Mouse (Mus musculus) megakaryocyte, embryonic 14.5 days (primary cell): ENCODE measurements around the gene Plxna2. TPM values are rescaled to one million over a fixed set of nuclear protein-coding genes. Genes with fewer than 3 reads are reported as not detected.

Experiments used
- H3K27me3 ChIP-seq: replicated peaks from 2 replicates; pipeline ENCODE3; 2012; ENCODE audit warnings: inconsistent platforms
- H3K36me3 ChIP-seq: replicated peaks from 2 replicates; pipeline ENCODE3; 2012; ENCODE audit warnings: low read length, inconsistent platforms, mixed read lengths
- H3K4me1 ChIP-seq: 2 replicates; pipeline ENCODE4 v1.6.1; 2012; ENCODE audit warnings: inconsistent platforms
- H3K4me3 ChIP-seq: replicated peaks from 2 replicates; pipeline ENCODE3; 2012; ENCODE audit warnings: moderate library complexity, mild to moderate bottlenecking, inconsistent platforms
- H3K9me3 ChIP-seq: 2 replicates; pipeline ENCODE4 v1.6.1; 2012; ENCODE audit warnings: inconsistent platforms
- FLI1 ChIP-seq: IDR thresholded peaks from 2 replicates; pipeline ENCODE4 v1.6.1; 2012; ENCODE audit warnings: low read length, inconsistent platforms, mixed read lengths
- GATA1 ChIP-seq: IDR thresholded peaks from 3 replicates; pipeline ENCODE4 v1.6.1; 2012; ENCODE audit warnings: mixed read lengths, low read length, inconsistent platforms, borderline replicate concordance
- polyA plus RNA-seq: library from polyadenylated mRNA; stranded (reverse); fragments of >175 nt; gene quantifications from 2 replicates; pipeline ENCODE4 v1.2.3, GENCODE M21; 2012; ENCODE audit warnings: low replicate concordance; ENCODE audit not compliant: insufficient read depth

Plxna2 gene
- polyA plus RNA-seq, 1 experiment, result 0.62 TPM

DNA sequence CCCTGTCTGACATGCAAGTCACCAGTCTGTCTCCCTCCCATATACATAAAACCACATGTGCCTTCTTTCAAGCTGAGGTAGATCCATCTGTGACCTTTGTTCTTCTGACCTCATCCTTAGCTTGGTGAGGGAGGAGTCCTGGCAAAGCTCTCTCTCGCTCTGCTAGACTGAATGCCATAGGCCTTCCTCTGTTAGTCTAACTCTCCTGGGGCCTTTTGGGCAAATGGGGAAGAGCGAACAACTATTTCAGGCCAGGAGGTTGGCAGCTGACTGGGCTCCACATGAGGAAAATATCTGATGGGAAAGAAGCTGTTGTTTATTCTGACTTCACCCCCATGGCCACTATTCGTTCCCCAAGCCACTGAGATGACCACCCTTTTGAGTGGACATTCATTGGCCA is 59.9 kb downstream of the Plxna2 start:
- TF ChIP-seq FLI1 (no peak), GATA1 (no peak)
- no peaks in the 10 kb centered on the region for H3K36me3 ChIP-seq
- H3K27me3 ChIP-seq, result no peaks in the 10 kb centered on the region
- no peaks in the 10 kb centered on the region for H3K9me3 ChIP-seq
- peaks cover 43% of the 10 kb centered on the region for H3K4me1 ChIP-seq
- H3K4me3 ChIP-seq, result no peak overlapping the region

DNA sequence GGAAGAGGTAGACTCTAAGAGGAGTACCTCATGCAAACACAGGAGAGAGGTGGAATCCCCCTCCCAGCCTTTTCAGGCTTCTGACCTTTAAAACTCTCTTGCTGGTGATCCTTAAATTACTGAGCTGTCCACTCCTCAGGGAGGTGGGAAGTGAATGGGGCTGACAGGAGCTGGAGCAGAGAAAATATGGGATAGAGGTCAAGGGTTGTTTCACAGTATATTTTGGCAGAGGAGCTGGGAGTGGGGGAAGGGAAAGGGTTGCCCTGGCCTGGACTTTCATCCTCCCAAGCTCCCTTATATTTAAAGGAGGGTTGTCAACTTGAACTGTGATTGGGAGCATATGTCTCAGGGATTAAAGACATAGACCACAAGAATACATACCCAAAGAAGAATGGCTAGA is 61.1 kb downstream of the Plxna2 start:
- Histone ChIP-seq H3K4me3 (no peak overlapping the region), H3K27me3 (no peaks in the 10 kb centered on the region), H3K36me3 (no peaks in the 10 kb centered on the region), H3K4me1 (peaks cover 33% of the 10 kb centered on the region), H3K9me3 (no peaks in the 10 kb centered on the region)
- no peak for TF ChIP-seq GATA1
- no peak for TF ChIP-seq FLI1

- peaks cover 26% of the 10 kb centered on the region for H3K4me1 ChIP-seq
Observed at GRCm38 (mm10) chr1:194680136-194680535, 62.1 kb downstream of the Plxna2 start.

DNA sequence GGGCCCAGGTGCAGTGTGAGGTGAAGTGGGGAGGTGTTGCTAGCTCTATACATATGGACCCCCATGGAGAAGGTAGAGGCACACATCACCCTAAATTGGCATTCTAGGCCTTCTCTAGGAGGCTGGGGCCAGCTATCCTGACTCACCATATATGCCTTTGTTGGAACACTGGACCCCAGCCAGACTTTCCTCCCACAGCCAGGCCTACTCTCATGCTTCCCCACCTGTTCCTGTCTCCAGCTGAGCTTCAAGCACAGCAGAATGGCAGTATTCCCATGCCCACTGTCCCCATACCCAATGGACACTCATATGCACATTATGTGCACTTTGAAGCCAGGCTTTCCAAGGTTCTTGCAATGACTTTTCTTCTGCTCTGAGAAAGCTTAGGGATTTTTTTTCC is 64.0 kb downstream of the Plxna2 start:
- H3K36me3 ChIP-seq, result no peaks in the 10 kb centered on the region
- TF ChIP-seq GATA1, result no peak
- TF ChIP-seq FLI1, result no peak
- no peak overlapping the region for H3K4me3 ChIP-seq
- no peaks in the 10 kb centered on the region for H3K9me3 ChIP-seq
- H3K4me1 ChIP-seq, result peaks cover 17% of the 10 kb centered on the region
- H3K27me3 ChIP-seq, result peaks cover 4% of the 10 kb centered on the region

More at GRCm38 (mm10) chr1:194680136-194680535, 62.1 kb downstream of the Plxna2 start:
- TF ChIP-seq FLI1, result no peak
- no peak for TF ChIP-seq GATA1
- Histone ChIP-seq H3K9me3 (no peaks in the 10 kb centered on the region), H3K36me3 (no peaks in the 10 kb centered on the region), H3K27me3 (no peaks in the 10 kb centered on the region), H3K4me3 (no peak overlapping the region)

- TF ChIP-seq GATA1 (no peak), FLI1 (no peak)
- H3K27me3 ChIP-seq, result peaks cover 4% of the 10 kb centered on the region
- no peaks in the 10 kb centered on the region for H3K36me3 ChIP-seq
- peaks cover 12% of the 10 kb centered on the region for H3K4me1 ChIP-seq
- H3K4me3 ChIP-seq, result no peak overlapping the region
- H3K9me3 ChIP-seq, result no peaks in the 10 kb centered on the region
Observed at GRCm38 (mm10) chr1:194683132-194683531, 65.1 kb downstream of the Plxna2 start.

DNA sequence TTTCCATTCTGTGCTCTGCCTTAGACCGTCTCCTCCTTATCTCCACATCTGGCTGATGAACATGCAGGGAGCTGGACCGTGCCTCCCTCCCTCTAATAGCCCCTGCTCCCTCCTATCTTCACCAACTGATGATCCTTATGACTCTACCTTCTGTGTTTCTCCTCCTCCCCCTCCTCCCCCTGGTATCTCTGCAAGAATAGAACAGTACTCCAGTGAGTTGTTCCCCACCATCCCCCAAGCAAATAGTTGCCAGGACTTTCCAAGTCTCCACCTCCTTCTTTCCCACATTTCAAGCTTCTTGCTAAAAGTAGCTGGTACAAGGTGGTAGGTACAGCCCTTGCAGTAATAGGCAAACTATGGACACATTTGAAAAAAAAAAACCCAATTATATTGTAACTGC is 67.9 kb downstream of the Plxna2 start:
- peaks cover 4% of the 10 kb centered on the region for H3K27me3 ChIP-seq
- TF ChIP-seq FLI1 (no peak), GATA1 (no peak)
- peaks cover 4% of the 10 kb centered on the region; the same call in 1 of the 2 replicates for H3K4me1 ChIP-seq
- H3K36me3 ChIP-seq, result no peaks in the 10 kb centered on the region
- no peak overlapping the region for H3K4me3 ChIP-seq
- H3K9me3 ChIP-seq, result no peaks in the 10 kb centered on the region

- no peaks in the 10 kb centered on the region for H3K36me3 ChIP-seq
- no peaks in the 10 kb centered on the region for H3K9me3 ChIP-seq
- H3K4me3 ChIP-seq, result no peak overlapping the region
- TF ChIP-seq GATA1, result no peak
- no peak for TF ChIP-seq FLI1
- peaks cover 4% of the 10 kb centered on the region; the same call in 1 of the 2 replicates for H3K4me1 ChIP-seq
- peaks cover 4% of the 10 kb centered on the region for H3K27me3 ChIP-seq
Observed at GRCm38 (mm10) chr1:194687746-194688145, 69.7 kb downstream of the Plxna2 start.

GRCm38 (mm10) chr1:194688161-194688560 is 70.1 kb downstream of the Plxna2 start:
- Histone ChIP-seq H3K4me1 (peaks cover 4% of the 10 kb centered on the region; the same call in 1 of the 2 replicates), H3K4me3 (no peak overlapping the region), H3K36me3 (no peaks in the 10 kb centered on the region), H3K9me3 (no peaks in the 10 kb centered on the region), H3K27me3 (peaks cover 4% of the 10 kb centered on the region)
- no peak for TF ChIP-seq FLI1
- TF ChIP-seq GATA1, result no peak

- Histone ChIP-seq H3K36me3 (no peaks in the 10 kb centered on the region), H3K4me3 (no peak overlapping the region)
- TF ChIP-seq GATA1 (no peak), FLI1 (no peak)
Observed at GRCm38 (mm10) chr1:194693063-194693462, 75.0 kb downstream of the Plxna2 start.

DNA sequence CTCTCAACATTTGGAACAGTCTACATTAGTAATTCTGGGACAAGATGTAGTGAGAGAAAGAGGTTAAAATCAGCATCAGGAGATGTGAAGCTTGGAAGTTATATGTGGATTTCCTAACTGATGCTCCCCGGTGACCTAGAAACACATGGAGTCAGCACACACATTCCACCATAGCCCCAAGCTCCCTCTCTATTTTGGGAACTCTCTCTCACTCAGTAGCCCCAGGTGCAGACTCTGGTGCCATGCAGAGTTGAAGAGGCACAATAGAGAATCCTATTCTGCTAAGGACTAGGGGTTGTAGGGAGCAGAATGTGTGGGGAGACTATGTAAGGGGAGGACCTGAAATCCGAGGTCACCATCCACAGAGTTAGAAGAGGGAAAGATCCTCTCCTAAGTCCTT is 75.5 kb downstream of the Plxna2 start:
- no peaks in the 10 kb centered on the region for H3K4me1 ChIP-seq
- TF ChIP-seq FLI1, result no peak
- no peak for TF ChIP-seq GATA1
- H3K4me3 ChIP-seq, result no peak overlapping the region

More at GRCm38 (mm10) chr1:194693063-194693462, 75.0 kb downstream of the Plxna2 start:
- Histone ChIP-seq H3K27me3 (peaks cover 4% of the 10 kb centered on the region), H3K9me3 (no peaks in the 10 kb centered on the region), H3K4me1 (no peaks in the 10 kb centered on the region)

DNA sequence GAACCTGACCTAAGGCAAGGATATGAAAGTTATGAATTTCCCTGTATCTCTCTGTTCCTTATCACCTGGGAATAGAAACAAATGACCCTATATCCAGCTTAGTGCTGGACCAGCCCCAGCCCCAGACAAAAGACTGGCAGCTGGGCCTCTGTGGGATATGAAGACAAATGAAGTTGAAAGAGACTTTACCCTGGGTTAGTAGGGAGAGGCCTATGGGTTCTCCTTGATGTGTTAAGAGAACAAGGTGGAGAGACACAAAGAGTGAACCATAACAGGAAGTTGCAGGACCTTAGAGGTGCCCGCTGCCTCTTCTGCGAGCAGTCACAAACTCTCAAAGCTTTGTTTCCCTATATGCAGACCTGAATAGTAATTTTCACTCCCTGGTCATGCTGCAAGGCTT is 76.8 kb downstream of the Plxna2 start:
- Histone ChIP-seq H3K9me3 (no peaks in the 10 kb centered on the region), H3K36me3 (no peaks in the 10 kb centered on the region), H3K4me3 (no peak overlapping the region), H3K27me3 (peaks cover 6% of the 10 kb centered on the region), H3K4me1 (no peaks in the 10 kb centered on the region)
- no peak for TF ChIP-seq GATA1

More for the DNA sequence above, 75.5 kb downstream of the Plxna2 start:
- H3K36me3 ChIP-seq, result no peaks in the 10 kb centered on the region
- peaks cover 4% of the 10 kb centered on the region for H3K27me3 ChIP-seq
- no peaks in the 10 kb centered on the region for H3K9me3 ChIP-seq

- H3K4me3 ChIP-seq, result no peak overlapping the region
- no peaks in the 10 kb centered on the region for H3K9me3 ChIP-seq
- no peaks in the 10 kb centered on the region for H3K36me3 ChIP-seq
- H3K4me1 ChIP-seq, result no peaks in the 10 kb centered on the region
- TF ChIP-seq FLI1, result no peak
- TF ChIP-seq GATA1, result no peak
- peaks cover 6% of the 10 kb centered on the region for H3K27me3 ChIP-seq
Observed at GRCm38 (mm10) chr1:194697439-194697838, 79.4 kb downstream of the Plxna2 start.
